Mouse (Mus musculus): ENCODE data around the gene Tbc1d15. TPM values are rescaled to one million over a fixed set of nuclear protein-coding genes. Genes with fewer than 3 reads are reported as not detected.
A peak's percentile ranks its signal among the peaks of the same experiment; 100 is the strongest.

Tbc1d15 gene
- polyA plus RNA-seq (2015; fragmentation: Nextera tagmentation; extraction: Ambion mirVana): 33.4 and 34.7 TPM in 2 replicates

GRCm38 (mm10) chr10:115251088-115251934 lies at the start of gene Tbc1d15:
Gene Tbc1d15 (minus strand): TSS chr10:115251467.
- ATAC-seq (replicated peaks): peak; percentile 98
- Histone ChIP-seq H3K4me2 (peak within 1 kb of the TSS; percentile 63), H3K4me3 (peak within 1 kb of the TSS; percentile 82), H3K27me3 (replicated peaks) (no peaks in the 10 kb centered on the region), H3K9ac (peak within 1 kb of the TSS; percentile 81), H3K27ac (peak within 1 kb of the TSS; percentile 43; the same call in 1 of the 2 replicates), H3K36me3 (replicated peaks) (no peaks in the 10 kb centered on the region), H3K4me1 (peaks cover 23% of the 10 kb centered on the region), H3K9me3 (no peaks in the 10 kb centered on the region)
- WGBS: under 1% methylated on average over 67 of the region's 67 CpGs

- Histone ChIP-seq H3K27me3 (replicated peaks) (no peaks in the 10 kb centered on the region), H3K4me1 (no peaks in the 10 kb centered on the region), H3K4me2 (no peak overlapping the region), H3K27ac (no peak overlapping the region), H3K9ac (no peak overlapping the region), H3K4me3 (no peak overlapping the region), H3K9me3 (no peaks in the 10 kb centered on the region), H3K36me3 (replicated peaks) (peaks cover 9% of the 10 kb centered on the region)
- 97% methylated on average over 4 of the region's 4 CpGs for WGBS
- ATAC-seq (replicated peaks): no peak
Observed at GRCm38 (mm10) chr10:115298683-115299082, 47.4 kb upstream of the Tbc1d15 start.

DNA sequence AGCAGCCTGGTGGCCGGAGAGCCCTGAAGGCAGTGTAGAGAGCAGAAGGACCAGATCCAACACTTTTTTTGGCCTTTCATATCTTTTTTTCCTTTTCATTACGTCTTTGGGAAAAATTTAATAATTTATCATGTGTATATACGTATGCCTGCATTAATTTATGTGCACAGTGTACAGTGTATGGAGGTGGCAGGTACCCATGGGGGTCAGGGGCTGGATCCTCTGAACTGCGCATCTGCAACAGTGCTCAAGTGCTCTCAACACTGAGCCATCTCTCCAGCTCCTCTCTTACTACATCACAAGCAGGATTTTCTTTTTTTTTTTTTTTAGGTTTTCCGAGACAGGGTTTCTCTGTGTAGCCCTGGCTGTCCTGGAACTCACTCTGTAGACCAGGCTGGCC lies 46.3 kb upstream of the Tbc1d15 start:
- no peaks in the 10 kb centered on the region for H3K27me3 ChIP-seq (replicated peaks)
- ATAC-seq (replicated peaks): no peak
- H3K4me1 ChIP-seq: no peaks in the 10 kb centered on the region
- WGBS: 93% methylated on average over 5 of the region's 5 CpGs
- H3K9ac ChIP-seq: no peak overlapping the region
- no peaks in the 10 kb centered on the region for H3K9me3 ChIP-seq
- no peak overlapping the region for H3K4me2 ChIP-seq
- peaks cover 15% of the 10 kb centered on the region for H3K36me3 ChIP-seq (replicated peaks)
- no peak overlapping the region for H3K4me3 ChIP-seq
- no peak overlapping the region for H3K27ac ChIP-seq

DNA sequence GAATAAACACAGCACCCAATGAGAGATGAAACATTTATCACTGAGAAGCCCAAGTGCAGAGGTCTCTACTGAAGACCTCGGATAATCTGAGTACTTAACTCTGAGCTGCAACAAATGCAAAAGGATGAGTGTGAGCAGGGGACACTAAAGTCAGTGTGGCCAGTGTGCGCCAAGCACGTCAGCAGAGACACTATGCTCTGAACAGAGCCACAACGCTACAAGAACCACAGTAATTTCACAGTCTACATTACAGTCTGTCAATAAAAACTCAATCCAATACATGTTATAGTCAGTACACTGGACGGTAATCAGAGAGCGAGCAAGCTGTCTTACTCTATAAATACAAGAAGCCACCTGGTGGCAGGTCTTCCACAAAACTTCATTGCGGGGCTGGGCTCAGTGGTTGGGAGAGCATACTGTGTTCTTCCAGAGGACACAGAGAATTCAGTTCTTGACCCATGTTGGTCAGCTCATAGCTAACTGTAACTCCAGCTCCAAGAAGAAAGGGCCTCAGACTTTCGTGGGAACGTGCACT lies 45.2 kb upstream of the Tbc1d15 start:
- Histone ChIP-seq H3K4me2 (no peak overlapping the region), H3K9ac (no peak overlapping the region), H3K4me3 (no peak overlapping the region), H3K27me3 (replicated peaks) (no peaks in the 10 kb centered on the region), H3K27ac (no peak overlapping the region), H3K9me3 (no peaks in the 10 kb centered on the region), H3K36me3 (replicated peaks) (peaks cover 21% of the 10 kb centered on the region), H3K4me1 (no peaks in the 10 kb centered on the region)
- 87% methylated on average over 9 of the region's 9 CpGs for WGBS
- ATAC-seq (replicated peaks): no peak

GRCm38 (mm10) chr10:115295162-115295561 lies 43.9 kb upstream of the Tbc1d15 start:
- Histone ChIP-seq H3K27ac (no peak overlapping the region), H3K4me3 (no peak overlapping the region), H3K27me3 (replicated peaks) (no peaks in the 10 kb centered on the region), H3K36me3 (replicated peaks) (peaks cover 28% of the 10 kb centered on the region), H3K4me2 (no peak overlapping the region), H3K9me3 (no peaks in the 10 kb centered on the region), H3K4me1 (no peaks in the 10 kb centered on the region), H3K9ac (no peak overlapping the region)
- ATAC-seq (replicated peaks): no peak
- WGBS: 97% methylated on average over 3 of the region's 3 CpGs

- Histone ChIP-seq H3K9ac (no peak overlapping the region), H3K36me3 (replicated peaks) (peaks cover 28% of the 10 kb centered on the region), H3K4me3 (no peak overlapping the region), H3K27ac (no peak overlapping the region), H3K27me3 (replicated peaks) (no peaks in the 10 kb centered on the region), H3K4me2 (no peak overlapping the region), H3K4me1 (no peaks in the 10 kb centered on the region), H3K9me3 (no peaks in the 10 kb centered on the region)
- WGBS: 78% methylated on average over 7 of the region's 7 CpGs
- ATAC-seq (replicated peaks): no peak
Observed at GRCm38 (mm10) chr10:115294715-115295114, 43.4 kb upstream of the Tbc1d15 start.

- ATAC-seq (replicated peaks): no peak
- Histone ChIP-seq H3K4me2 (no peak overlapping the region), H3K36me3 (replicated peaks) (peaks cover 28% of the 10 kb centered on the region), H3K27me3 (replicated peaks) (no peaks in the 10 kb centered on the region), H3K27ac (no peak overlapping the region), H3K9me3 (no peaks in the 10 kb centered on the region), H3K4me1 (no peaks in the 10 kb centered on the region), H3K9ac (no peak overlapping the region), H3K4me3 (no peak overlapping the region)
- WGBS: 93% methylated on average over 7 of the region's 7 CpGs
Observed at GRCm38 (mm10) chr10:115293946-115294345, 42.7 kb upstream of the Tbc1d15 start.

DNA sequence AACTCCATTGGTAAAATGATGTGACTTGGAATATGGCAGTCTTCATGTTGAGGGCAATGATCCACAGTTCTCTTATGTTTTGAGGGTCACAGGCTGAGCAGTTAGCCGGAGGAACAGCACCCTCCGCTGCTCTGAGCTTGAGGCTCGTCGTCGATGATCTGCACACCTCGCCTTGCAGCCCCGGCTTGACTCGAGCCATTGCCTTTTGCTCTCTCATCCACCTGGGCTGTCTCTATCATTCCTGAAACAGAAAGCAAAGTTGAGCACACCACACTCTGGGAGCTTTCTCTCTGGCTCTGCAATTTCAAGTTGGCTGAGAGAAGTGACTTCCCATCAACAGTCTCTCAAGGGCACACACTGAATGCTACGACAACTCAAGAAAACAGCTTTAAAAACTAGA lies 39.4 kb upstream of the Tbc1d15 start:
- Histone ChIP-seq H3K4me2 (no peak overlapping the region), H3K4me3 (no peak overlapping the region), H3K9ac (no peak overlapping the region), H3K27ac (no peak overlapping the region), H3K36me3 (replicated peaks) (peaks cover 39% of the 10 kb centered on the region), H3K9me3 (no peaks in the 10 kb centered on the region), H3K4me1 (no peaks in the 10 kb centered on the region), H3K27me3 (replicated peaks) (no peaks in the 10 kb centered on the region)
- 95% methylated on average over 9 of the region's 9 CpGs for WGBS
- ATAC-seq (replicated peaks): no peak

- no peak for ATAC-seq (replicated peaks)
- no peak overlapping the region for H3K4me3 ChIP-seq
- H3K27me3 ChIP-seq (replicated peaks): no peaks in the 10 kb centered on the region
- H3K27ac ChIP-seq: no peak overlapping the region
- H3K9ac ChIP-seq: no peak overlapping the region
- H3K9me3 ChIP-seq: no peaks in the 10 kb centered on the region
- H3K36me3 ChIP-seq (replicated peaks): peaks cover 31% of the 10 kb centered on the region
- H3K4me1 ChIP-seq: no peaks in the 10 kb centered on the region
- H3K4me2 ChIP-seq: no peak overlapping the region
- 91% methylated on average over 8 of the region's 8 CpGs for WGBS
Observed at GRCm38 (mm10) chr10:115288856-115289255, 37.6 kb upstream of the Tbc1d15 start.

DNA sequence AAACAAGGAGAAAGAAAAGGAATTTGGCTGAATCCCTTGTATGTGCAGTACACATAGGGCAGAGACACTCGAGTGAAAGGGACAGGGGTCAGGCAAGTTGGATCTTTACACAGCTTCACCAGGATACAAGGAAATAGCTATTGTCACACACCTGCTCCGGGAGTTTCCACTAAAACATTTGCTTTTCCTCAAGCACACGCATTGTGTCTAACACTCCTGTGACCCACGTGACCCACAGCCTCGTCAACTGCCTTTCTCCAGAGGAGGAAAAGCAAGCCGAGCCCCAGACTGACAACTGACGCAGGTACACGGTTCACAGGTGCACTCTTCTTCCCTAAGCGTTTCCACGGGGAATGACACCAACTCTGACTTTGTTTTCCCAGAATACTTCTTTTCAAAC lies 32.9 kb upstream of the Tbc1d15 start:
- Histone ChIP-seq H3K4me1 (no peaks in the 10 kb centered on the region), H3K4me3 (no peak overlapping the region), H3K36me3 (replicated peaks) (0 out of 2 replicates have a peak, but pooled peaks cover 11% of the 10 kb centered on the region), H3K27ac (no peak overlapping the region), H3K9me3 (no peaks in the 10 kb centered on the region), H3K9ac (no peak overlapping the region), H3K27me3 (replicated peaks) (no peaks in the 10 kb centered on the region), H3K4me2 (no peak overlapping the region)
- WGBS: 79% methylated on average over 10 of the region's 10 CpGs
- no peak for ATAC-seq (replicated peaks)

DNA sequence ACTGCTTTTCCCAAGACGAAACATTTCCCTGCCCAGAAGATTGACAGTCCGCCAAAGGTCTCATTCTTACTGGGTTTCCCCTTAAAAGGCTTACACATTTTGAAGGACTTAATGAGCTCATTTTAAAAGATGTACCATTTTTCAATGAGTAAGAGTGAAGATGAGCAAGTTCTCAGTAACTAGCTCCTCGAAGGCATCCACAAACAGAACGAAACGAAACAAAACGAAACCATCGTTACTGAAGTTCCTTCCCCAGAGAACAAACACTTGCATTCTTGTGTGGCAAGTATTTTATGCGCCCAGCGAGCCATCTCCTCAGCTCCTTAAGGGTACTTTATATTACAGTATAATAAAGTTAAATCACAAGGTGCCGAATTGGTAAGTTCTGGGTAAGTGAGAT lies 30.1 kb upstream of the Tbc1d15 start:
- Histone ChIP-seq H3K27me3 (replicated peaks) (no peaks in the 10 kb centered on the region), H3K9me3 (no peaks in the 10 kb centered on the region), H3K9ac (no peak overlapping the region), H3K27ac (no peak overlapping the region), H3K4me2 (no peak overlapping the region), H3K36me3 (replicated peaks) (0 out of 2 replicates have a peak, but pooled peaks cover 2% of the 10 kb centered on the region), H3K4me3 (no peak overlapping the region), H3K4me1 (no peaks in the 10 kb centered on the region)
- 93% methylated on average over 10 of the region's 10 CpGs for WGBS
- ATAC-seq (replicated peaks): no peak

- Histone ChIP-seq H3K27me3 (replicated peaks) (no peaks in the 10 kb centered on the region), H3K4me3 (no peak overlapping the region), H3K27ac (no peak overlapping the region), H3K4me1 (no peaks in the 10 kb centered on the region), H3K4me2 (no peak overlapping the region), H3K9me3 (no peaks in the 10 kb centered on the region), H3K36me3 (replicated peaks) (no peaks in the 10 kb centered on the region), H3K9ac (no peak overlapping the region)
- 52% methylated on average over 5 of the region's 5 CpGs for WGBS
- ATAC-seq (replicated peaks): no peak
Observed at GRCm38 (mm10) chr10:115271649-115272048, 20.4 kb upstream of the Tbc1d15 start.
